Mouse (Mus musculus): ENCODE results near the gene Mfng. TPM values are rescaled to one million over a fixed set of nuclear protein-coding genes. Genes with fewer than 3 reads are reported as not detected.

Mfng gene
- polyA plus RNA-seq, 1 experiment, result 78.0 TPM

DNA sequence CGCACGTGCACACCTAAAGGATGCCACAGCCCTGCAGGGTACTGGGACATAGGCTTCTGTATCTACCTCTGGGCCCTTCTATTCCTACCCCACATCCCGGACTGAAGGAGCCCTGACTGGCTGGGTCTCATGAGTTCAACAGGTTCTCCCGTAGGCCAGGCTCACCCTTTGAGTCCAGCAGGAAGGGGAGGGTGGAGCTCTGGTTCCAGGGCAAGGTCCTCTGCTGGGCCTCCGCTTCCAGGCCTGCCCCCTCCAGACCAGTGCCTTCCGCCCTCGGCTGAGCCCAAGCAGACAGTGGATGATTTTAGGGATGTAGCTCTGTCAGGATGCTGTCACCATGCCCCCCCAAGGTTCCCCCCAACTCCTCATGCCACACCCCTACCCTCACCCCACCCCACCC lies 7.6 kb upstream of the Mfng start:
- H3K4me3 ChIP-seq (replicated peaks; ENCODE audit: extremely low read depth, low read depth, low read length), result no peak overlapping the region

DNA sequence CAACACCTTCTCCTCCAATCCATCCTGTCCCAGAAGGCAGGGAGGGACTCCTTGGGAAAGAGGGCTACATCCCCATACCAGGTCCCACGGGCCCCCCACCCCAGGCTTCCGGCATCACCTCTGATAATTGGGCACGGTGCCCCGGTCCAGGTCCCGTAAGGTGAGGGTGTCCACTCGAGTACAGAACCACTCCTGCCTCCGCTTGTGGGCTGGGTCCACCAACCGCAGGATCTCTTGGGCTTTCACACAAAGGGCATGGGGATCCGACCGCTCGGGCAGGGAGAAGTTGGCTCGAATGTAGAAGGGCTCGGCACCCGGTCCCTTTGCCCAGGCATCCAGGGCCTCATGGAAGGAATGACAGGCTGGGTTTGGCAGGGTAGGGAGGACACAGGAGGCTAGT lies 7.1 kb upstream of the Mfng start:
- H3K4me1 ChIP-seq (ENCODE audit: control insufficient read depth, insufficient read depth, low read length), result peaks cover 7% of the 10 kb centered on the region
- H3K4me3 ChIP-seq (replicated peaks; ENCODE audit: extremely low read depth, low read depth, low read length), result no peak overlapping the region
- DNase-seq, result no peak
- TF ChIP-seq POLR2A (IDR thresholded peaks at IDR 0.05; ENCODE audit: borderline replicate concordance, extremely low read depth, low read depth, low read length), result no peak
- TF ChIP-seq CTCF (IDR thresholded peaks at IDR 0.05; ENCODE audit: insufficient read depth, low read length), result no peak
- WGBS, result 94% methylated on average over 14 of the region's 14 CpGs

More for the DNA sequence above, 7.6 kb upstream of the Mfng start:
- WGBS, result 64% methylated on average over 7 of the region's 7 CpGs
- no peak for TF ChIP-seq POLR2A (IDR thresholded peaks at IDR 0.05; ENCODE audit: borderline replicate concordance, extremely low read depth, low read depth, low read length)
- no peak for TF ChIP-seq CTCF (IDR thresholded peaks at IDR 0.05; ENCODE audit: insufficient read depth, low read length)
- DNase-seq, result no peak
- H3K4me1 ChIP-seq (ENCODE audit: control insufficient read depth, insufficient read depth, low read length), result peaks cover 10% of the 10 kb centered on the region

DNA sequence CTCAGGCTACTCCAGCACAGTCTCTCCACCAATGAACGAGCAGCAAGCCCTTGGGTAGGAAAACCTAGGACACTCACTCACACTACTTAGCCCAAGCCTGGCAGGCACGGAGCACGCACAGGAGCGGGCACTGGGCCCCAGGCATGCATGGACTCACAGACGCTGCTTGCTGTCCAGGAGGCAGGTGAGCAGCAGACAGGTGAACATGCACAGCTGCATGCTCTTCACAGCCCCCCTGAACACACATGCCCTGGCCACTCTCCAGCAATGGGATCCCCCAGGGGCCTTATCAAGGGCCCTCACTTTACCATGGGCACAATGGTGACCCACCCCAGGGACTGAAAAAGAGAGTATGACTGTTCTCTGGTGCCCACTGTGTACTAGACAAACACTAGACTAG lies 6.4 kb upstream of the Mfng start:
- no peak for DNase-seq
- Histone ChIP-seq H3K4me3 (replicated peaks; ENCODE audit: extremely low read depth, low read depth, low read length) (no peak overlapping the region), H3K4me1 (ENCODE audit: control insufficient read depth, insufficient read depth, low read length) (peaks cover 7% of the 10 kb centered on the region)
- WGBS, result 80% methylated on average over 5 of the region's 5 CpGs
- TF ChIP-seq CTCF (IDR thresholded peaks at IDR 0.05; ENCODE audit: insufficient read depth, low read length) (no peak), POLR2A (IDR thresholded peaks at IDR 0.05; ENCODE audit: borderline replicate concordance, extremely low read depth, low read depth, low read length) (no peak)

DNA sequence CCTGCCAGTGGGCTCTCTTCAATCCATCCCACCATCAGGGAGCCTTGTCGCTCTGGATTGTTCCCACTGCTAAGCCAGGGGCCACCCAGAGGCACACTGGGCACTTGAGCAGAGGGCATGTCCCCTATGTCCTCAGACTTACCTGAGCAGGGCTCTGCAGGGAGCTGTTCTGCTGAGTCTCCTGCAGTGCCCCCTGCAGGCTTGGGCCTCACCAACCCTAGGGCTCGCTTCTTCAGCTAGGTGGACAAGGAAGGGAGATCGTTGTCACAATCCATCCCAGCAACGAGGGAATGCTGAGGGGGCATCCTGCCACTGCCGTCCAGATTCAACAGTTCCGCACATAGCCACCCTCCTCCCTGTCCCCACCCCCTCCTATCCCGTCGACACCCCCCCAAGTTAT lies 6.0 kb upstream of the Mfng start:
- WGBS, result 77% methylated on average over 8 of the region's 8 CpGs
- 0 out of 2 replicates have a peak, but pooled peaks have one; percentile 17 for TF ChIP-seq CTCF (IDR thresholded peaks at IDR 0.05; ENCODE audit: insufficient read depth, low read length)
- no peak for TF ChIP-seq POLR2A (IDR thresholded peaks at IDR 0.05; ENCODE audit: borderline replicate concordance, extremely low read depth, low read depth, low read length)
- no peak for DNase-seq
- H3K4me1 ChIP-seq (ENCODE audit: control insufficient read depth, insufficient read depth, low read length), result peaks cover 7% of the 10 kb centered on the region
- no peak overlapping the region for H3K4me3 ChIP-seq (replicated peaks; ENCODE audit: extremely low read depth, low read depth, low read length)

DNA sequence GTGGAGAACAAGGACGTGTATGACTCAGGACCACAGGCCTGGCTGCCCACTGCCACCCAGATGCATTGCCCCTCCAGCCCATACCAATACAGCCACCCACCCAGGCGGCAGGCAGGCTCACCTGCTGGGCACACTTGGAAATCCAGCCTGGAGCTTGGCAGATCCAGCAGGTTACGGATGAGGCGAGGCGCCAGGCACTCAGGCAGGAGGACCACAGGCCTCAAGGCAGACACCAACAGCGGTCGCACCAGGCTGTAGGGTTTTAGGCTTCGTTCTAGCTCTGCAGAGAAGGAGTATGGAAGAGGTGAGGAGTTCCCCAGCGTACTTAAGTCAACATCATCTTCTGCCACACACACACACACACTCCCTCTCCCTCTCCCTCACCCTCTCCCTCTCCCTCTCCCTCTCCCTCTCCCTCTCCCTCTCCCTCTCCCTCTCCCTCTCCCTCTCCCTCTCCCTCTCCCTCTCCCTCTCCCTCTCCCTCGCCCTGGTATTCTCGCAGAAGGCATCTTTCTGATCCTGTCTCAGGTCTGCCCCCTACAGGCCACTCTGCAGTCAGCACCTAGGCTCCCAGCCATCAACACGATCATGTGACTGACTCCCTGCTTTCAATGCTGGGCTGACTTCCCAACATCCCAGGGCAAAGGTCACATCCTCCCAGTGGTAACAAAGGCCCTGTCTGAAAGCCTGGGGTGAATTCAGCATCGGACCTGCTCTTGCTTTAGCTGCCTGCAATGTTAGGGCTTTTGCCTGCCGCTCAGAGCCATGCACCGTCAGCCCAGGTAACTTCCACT lies 5.0 kb upstream of the Mfng start:
- WGBS, result 61% methylated on average over 13 of the region's 15 CpGs
- Histone ChIP-seq H3K4me3 (replicated peaks; ENCODE audit: extremely low read depth, low read depth, low read length) (no peak overlapping the region), H3K4me1 (ENCODE audit: control insufficient read depth, insufficient read depth, low read length) (peaks cover 10% of the 10 kb centered on the region)
- TF ChIP-seq CTCF (IDR thresholded peaks at IDR 0.05; ENCODE audit: insufficient read depth, low read length) (peak; percentile 93), POLR2A (IDR thresholded peaks at IDR 0.05; ENCODE audit: borderline replicate concordance, extremely low read depth, low read depth, low read length) (no peak)
- peak; percentile 88 for DNase-seq

DNA sequence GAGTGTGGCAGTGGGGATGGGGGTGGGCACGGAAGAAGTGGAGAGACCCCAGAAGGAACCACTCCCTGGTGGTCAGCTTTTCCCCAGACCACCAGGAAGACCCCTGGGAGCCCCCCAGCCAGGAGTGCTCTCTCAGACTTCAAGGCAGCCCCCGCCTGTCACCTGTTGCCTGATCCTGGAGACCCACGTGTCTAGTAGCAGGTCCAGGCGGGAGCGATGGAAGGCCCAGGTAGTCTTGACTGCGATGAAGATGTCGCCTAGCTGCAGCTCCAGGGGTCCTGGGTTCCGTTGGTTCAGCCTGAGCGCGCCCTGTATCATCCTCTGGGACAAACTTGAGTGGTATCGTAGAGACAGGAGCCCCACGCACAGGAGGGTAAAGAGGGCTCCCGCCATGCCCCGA lies 419 bp downstream of the Mfng start:
- TF ChIP-seq POLR2A (IDR thresholded peaks at IDR 0.05; ENCODE audit: borderline replicate concordance, extremely low read depth, low read depth, low read length) (no peak), CTCF (IDR thresholded peaks at IDR 0.05; ENCODE audit: insufficient read depth, low read length) (no peak)
- peak overlapping the region; percentile 63 for H3K4me3 ChIP-seq (replicated peaks; ENCODE audit: extremely low read depth, low read depth, low read length)
- DNase-seq, result no peak
- H3K4me1 ChIP-seq (ENCODE audit: control insufficient read depth, insufficient read depth, low read length), result peaks cover 9% of the 10 kb centered on the region
- WGBS, result 25% methylated on average over 14 of the region's 14 CpGs

DNA sequence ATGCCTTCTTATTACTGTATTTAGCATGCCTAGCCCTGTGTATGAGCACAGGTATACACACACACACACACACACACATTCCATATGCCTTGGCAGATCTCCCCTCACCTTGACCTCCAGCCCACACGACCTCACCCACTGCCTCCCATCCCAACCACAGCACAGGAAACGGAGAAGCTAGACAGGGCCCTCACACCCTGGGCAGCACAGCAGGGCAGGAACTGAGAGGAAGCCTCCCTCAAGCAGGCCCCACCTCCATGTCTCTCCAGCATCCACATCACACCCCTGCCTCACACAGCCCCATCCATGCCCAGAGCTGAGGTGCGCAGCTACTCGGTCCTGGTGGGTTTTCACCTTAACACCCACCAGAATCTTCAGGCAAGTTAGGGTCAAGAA lies 909 bp downstream of the Mfng start:
- no peak for DNase-seq
- TF ChIP-seq CTCF (IDR thresholded peaks at IDR 0.05; ENCODE audit: insufficient read depth, low read length) (no peak), POLR2A (IDR thresholded peaks at IDR 0.05; ENCODE audit: borderline replicate concordance, extremely low read depth, low read depth, low read length) (peak; percentile 48; the same call in 1 of the 2 replicates)
- WGBS, result 37% methylated on average over 4 of the region's 4 CpGs
- Histone ChIP-seq H3K4me3 (replicated peaks; ENCODE audit: extremely low read depth, low read depth, low read length) (peak overlapping the region; percentile 63), H3K4me1 (ENCODE audit: control insufficient read depth, insufficient read depth, low read length) (peaks cover 9% of the 10 kb centered on the region)

DNA sequence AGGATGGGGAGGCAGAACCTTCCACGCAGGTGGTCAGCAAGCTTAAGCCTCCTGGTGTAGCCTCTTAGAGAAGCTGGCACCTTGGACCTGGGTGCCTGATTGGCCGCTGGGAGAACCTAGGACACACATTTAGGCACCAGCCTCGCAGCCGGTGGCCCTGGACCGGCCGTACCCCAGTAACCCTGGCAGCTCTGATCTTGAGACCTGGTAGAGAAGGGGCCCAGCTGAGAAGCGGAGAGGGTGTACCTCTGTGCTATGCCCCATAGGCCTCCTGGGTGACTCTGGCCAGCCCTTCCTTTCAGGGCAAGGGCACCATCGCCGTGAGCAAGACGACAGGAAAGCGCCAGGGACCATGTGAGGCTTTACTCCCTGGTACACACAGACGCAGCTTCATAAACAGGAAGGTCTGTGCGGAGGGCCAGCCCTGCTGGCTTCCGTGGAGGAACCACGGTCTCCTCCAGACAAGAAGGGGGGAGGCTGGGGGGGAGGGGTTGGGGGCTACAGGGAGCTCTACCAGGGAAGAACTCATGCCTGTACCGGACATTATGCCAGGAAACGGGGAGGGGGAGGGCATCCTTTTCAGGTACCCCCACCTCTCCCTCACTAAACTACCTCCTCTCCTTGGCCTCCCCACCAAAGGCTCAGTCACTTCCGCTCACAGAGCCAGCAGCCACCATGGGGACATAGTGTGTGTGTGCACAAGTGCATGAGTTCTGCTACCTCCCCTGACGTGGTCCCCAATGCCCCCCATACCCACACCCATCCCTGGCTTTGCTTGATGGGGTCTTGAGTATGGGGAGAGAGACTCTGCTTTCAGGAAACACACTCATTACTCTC lies 1.5 kb downstream of the Mfng start:
- peak; percentile 55 for DNase-seq
- peak overlapping the region; percentile 63 for H3K4me3 ChIP-seq (replicated peaks; ENCODE audit: extremely low read depth, low read depth, low read length)
- TF ChIP-seq CTCF (IDR thresholded peaks at IDR 0.05; ENCODE audit: insufficient read depth, low read length) (no peak), POLR2A (IDR thresholded peaks at IDR 0.05; ENCODE audit: borderline replicate concordance, extremely low read depth, low read depth, low read length) (peak; percentile 84; the same call in 1 of the 2 replicates)
- 43% methylated on average over 19 of the region's 19 CpGs for WGBS
- H3K4me1 ChIP-seq (ENCODE audit: control insufficient read depth, insufficient read depth, low read length), result peaks cover 9% of the 10 kb centered on the region

DNA sequence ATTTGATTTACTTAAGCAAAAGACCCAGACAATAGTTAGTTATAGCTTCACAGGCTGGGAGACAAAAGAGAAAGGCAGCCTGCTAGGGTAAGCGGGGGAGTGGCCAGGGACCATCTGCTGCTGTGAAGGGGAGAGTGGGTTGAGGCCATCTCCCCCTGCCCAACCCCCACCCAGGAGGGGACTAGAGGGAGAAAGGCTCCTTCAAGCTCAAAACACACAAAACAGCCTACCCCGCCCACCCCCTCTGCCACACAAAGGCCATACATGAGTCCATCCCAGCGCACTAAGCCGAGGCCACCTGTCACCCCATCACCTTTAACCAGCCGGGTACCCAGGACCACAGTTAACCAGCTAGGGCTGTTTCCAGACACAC lies 2.3 kb downstream of the Mfng start:
- WGBS, result 29% methylated on average over 5 of the region's 5 CpGs
- no peak for DNase-seq
- no peak for TF ChIP-seq POLR2A (IDR thresholded peaks at IDR 0.05; ENCODE audit: borderline replicate concordance, extremely low read depth, low read depth, low read length)
- TF ChIP-seq CTCF (IDR thresholded peaks at IDR 0.05; ENCODE audit: insufficient read depth, low read length), result no peak
- Histone ChIP-seq H3K4me3 (replicated peaks; ENCODE audit: extremely low read depth, low read depth, low read length) (peak overlapping the region; percentile 52), H3K4me1 (ENCODE audit: control insufficient read depth, insufficient read depth, low read length) (peaks cover 9% of the 10 kb centered on the region)

Data from lung, adult 2 months (tissue).